In the genomic region with DNA sequence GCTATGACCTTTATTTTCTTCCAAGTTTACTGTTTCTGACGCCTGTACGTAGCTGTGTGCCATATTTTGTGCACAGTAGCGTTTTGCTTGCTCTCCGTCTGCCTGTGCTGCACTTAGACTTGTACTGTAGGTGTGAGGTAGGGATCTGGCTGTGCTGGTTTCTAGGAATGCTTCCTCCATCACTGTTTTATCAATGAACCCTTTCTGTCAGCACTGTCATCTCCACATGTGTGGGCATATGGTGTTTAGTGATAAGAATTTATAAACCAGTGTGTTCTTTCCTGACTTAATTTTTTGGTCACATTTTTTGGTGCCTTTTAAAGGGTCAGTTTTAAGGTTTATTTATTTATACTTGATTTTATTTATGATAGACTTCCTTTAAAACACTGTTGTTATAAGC, we compare ENCODE assay signal across 18 mouse cellular contexts. TPM values are rescaled to one million over a fixed set of nuclear protein-coding genes. Genes with fewer than 3 reads are reported as not detected.
DNase-seq lines count a peak whose midpoint lies in the region; ATAC-seq lines count a peak whose summit lies in the region.
"Had no signal": no experiment of that assay in that cellular context is flagged by ENCODE, and none has a peak within 500 bp of the region (broad histone marks: within the 10 kb centered on the region; RNA-seq: fewer than 3 reads in every experiment).

No protein-coding gene starts in this region.

- intact Hi-C loops in gastrocnemius, postnatal 14 days (cut with DNase I; ENCODE audit: low total_unique reads) = no loop called here

- DNase-seq in c-Kit-positive CD71-negative TER-119-negative erythroid progenitor cells, embryonic 14.5 days (ENCODE audit: low read depth) = peak; percentile 18
- no peak for DNase-seq in cerebellum, adult 18-20 months
- DNase-seq in gastrocnemius, postnatal 14 days = no peak
- DNase-seq in layer of hippocampus, postnatal 10 days (ENCODE audit: low spot score in 2 of 2) = no peak
- DNase-seq: adrenal gland, postnatal 36 days; cerebellum, adult 11-12 months; heart, adult 11 months; kidney, postnatal 10 days; spleen, adult 18-20 months had no signal

- H3K4me2 ChIP-seq in kidney, embryonic 15.5 days = no peak overlapping the region
- H3K4me2 ChIP-seq in kidney, embryonic 14.5 days (replicated peaks; ENCODE audit: low read depth, low read length) = no peak overlapping the region
- H3K4me2 ChIP-seq in liver, embryonic 12.5 days = peak overlapping the region; percentile 64
- H3K4me2 ChIP-seq: forebrain, embryonic 13.5 days; hindbrain, embryonic 14.5 days; midbrain, embryonic 12.5 days had no signal

- peak overlapping the region; percentile 1; the same call in 1 of the 2 replicates for H3K27ac ChIP-seq in kidney, embryonic 15.5 days
- no peak overlapping the region for H3K27ac ChIP-seq in kidney, embryonic 14.5 days (ENCODE audit: low read depth, low read length)
- peak overlapping the region; percentile 96 for H3K27ac ChIP-seq in liver, embryonic 12.5 days
- H3K27ac ChIP-seq: forebrain, embryonic 13.5 days; hindbrain, embryonic 14.5 days; midbrain, embryonic 12.5 days had no signal

- H3K4me3 ChIP-seq in kidney, embryonic 15.5 days (replicated peaks) = no peak overlapping the region
- no peak overlapping the region for H3K4me3 ChIP-seq in kidney, embryonic 14.5 days (ENCODE audit: low read length)
- peak overlapping the region; percentile 32 for H3K4me3 ChIP-seq in liver, embryonic 12.5 days
- H3K4me3 ChIP-seq: forebrain, embryonic 13.5 days; midbrain, embryonic 12.5 days; myocyte had no signal

- peaks cover 62% of the 10 kb centered on the region for H3K36me3 ChIP-seq in kidney, embryonic 15.5 days
- peaks cover 46% of the 10 kb centered on the region for H3K36me3 ChIP-seq in kidney, embryonic 14.5 days (ENCODE audit: control insufficient read depth, insufficient read depth, low read length)
- H3K36me3 ChIP-seq in liver, embryonic 12.5 days = peaks cover 59% of the 10 kb centered on the region

- no peaks in the 10 kb centered on the region for H3K4me1 ChIP-seq in kidney, embryonic 15.5 days
- no peaks in the 10 kb centered on the region for H3K4me1 ChIP-seq in kidney, embryonic 14.5 days (ENCODE audit: control insufficient read depth, insufficient read depth, low read length)
- H3K4me1 ChIP-seq in liver, embryonic 12.5 days = peaks cover 29% of the 10 kb centered on the region
- H3K4me1 ChIP-seq: forebrain, embryonic 13.5 days; midbrain, embryonic 12.5 days had no signal

- ATAC-seq in kidney, embryonic 15.5 days (replicated peaks; ENCODE audit: low FRiP score) = no peak; the same call in 1 of the 2 replicates
- no peak for ATAC-seq in kidney, embryonic 14.5 days (ENCODE audit: low FRiP score, low TSS enrichment)
- ATAC-seq in liver, embryonic 12.5 days = peak; percentile 98
- ATAC-seq: activated CD4-positive, CD25-positive, alpha-beta regulatory T cell, adult 4 months; CD4-positive, CD25-positive, alpha-beta regulatory T cell, adult 4 months; forebrain, embryonic 13.5 days had no signal

- no peaks in the 10 kb centered on the region for H3K9me3 ChIP-seq in kidney, embryonic 15.5 days (replicated peaks)
- no peaks in the 10 kb centered on the region for H3K9me3 ChIP-seq in kidney, embryonic 14.5 days (ENCODE audit: control insufficient read depth, low read length)
- H3K9me3 ChIP-seq in liver, embryonic 12.5 days (replicated peaks) = no peaks in the 10 kb centered on the region
- H3K9me3 ChIP-seq: forebrain, embryonic 13.5 days; midbrain, embryonic 12.5 days had no signal

- H3K27me3 ChIP-seq in kidney, embryonic 15.5 days = no peaks in the 10 kb centered on the region
- no peaks in the 10 kb centered on the region for H3K27me3 ChIP-seq in kidney, embryonic 14.5 days (ENCODE audit: control insufficient read depth, insufficient read depth, low read length)
- no peaks in the 10 kb centered on the region for H3K27me3 ChIP-seq in liver, embryonic 12.5 days (replicated peaks)
- H3K27me3 ChIP-seq: forebrain, embryonic 13.5 days; midbrain, embryonic 12.5 days had no signal

- 91% methylated on average over 4 of the region's 4 CpGs for WGBS in kidney, embryonic 15.5 days
- 91% methylated on average over 4 of the region's 4 CpGs for WGBS in kidney, embryonic 14.5 days
- 30% methylated on average over 4 of the region's 4 CpGs for WGBS in liver, embryonic 12.5 days (ENCODE audit: insufficient replicate concordance)

- H3K9ac ChIP-seq in kidney, embryonic 15.5 days = no peak overlapping the region
- no peak overlapping the region for H3K9ac ChIP-seq in kidney, embryonic 14.5 days (ENCODE audit: low read depth, low read length)
- H3K9ac ChIP-seq in liver, embryonic 12.5 days = peak overlapping the region; percentile 57
- H3K9ac ChIP-seq: forebrain, embryonic 13.5 days; hindbrain, embryonic 14.5 days; midbrain, embryonic 12.5 days had no signal

RNA-seq across cellular contexts. Expression of a gene that starts 50.8 kb away (rescaled TPM):
- 18.4 and 18.6 TPM in 2 replicates for polyA plus RNA-seq in kidney, embryonic 15.5 days (2015; fragmentation: Nextera tagmentation; extraction: Ambion mirVana)
- polyA plus RNA-seq in kidney, embryonic 14.5 days (2014; fragmentation: Nextera tagmentation; extraction: Ambion mirVana) = 6.0 and 10.4 TPM in 2 replicates
- polyA plus RNA-seq in liver, embryonic 12.5 days (2016; fragmentation: Nextera tagmentation; extraction: Ambion mirVana) = 5.0 and 7.8 TPM in 2 replicates
- 100 to 1,000 TPM; 498 to 743 TPM for total RNA-seq in gastrocnemius, postnatal 14 days (2021)
- total RNA-seq in layer of hippocampus, postnatal 10 days (2021) = 10 to 100 TPM; 20.2 to 20.5 TPM
